Mouse (Mus musculus) small intestine, adult 2 months (tissue): ENCODE measurements around the gene Mllt10.

Experiments used
- CTCF ChIP-seq: fragments of 200-500 bp; IDR thresholded peaks from 2 replicates; pipeline ENCODE4 v1.5.1; 2012; ENCODE audit warnings: low read depth, mild to moderate bottlenecking, control low read depth, inconsistent platforms, low read length, moderate library complexity, mixed read lengths; ENCODE audit not compliant: insufficient replicate concordance, insufficient read length; ENCODE audit errors: extremely low read depth
- POLR2A ChIP-seq: fragments of 200-500 bp; IDR thresholded peaks from 2 replicates; pipeline ENCODE4 v1.6.1; 2012; ENCODE audit warnings: low read depth, mild to moderate bottlenecking, control low read depth, inconsistent platforms, low read length, moderate library complexity

- TF ChIP-seq POLR2A = no peak
- TF ChIP-seq CTCF = no peak
Measured at GRCm38 (mm10) chr2:18025781-18026115, 29.3 kb upstream of the Mllt10 start.
